Mouse (Mus musculus): ENCODE results near the gene Aoc2.
"Not testable (repeated sequence)": the region's sequence is repeated elsewhere in the genome, so short reads cannot be mapped to it uniquely, and the experiment has no call there.

Gene Aoc2

DNA sequence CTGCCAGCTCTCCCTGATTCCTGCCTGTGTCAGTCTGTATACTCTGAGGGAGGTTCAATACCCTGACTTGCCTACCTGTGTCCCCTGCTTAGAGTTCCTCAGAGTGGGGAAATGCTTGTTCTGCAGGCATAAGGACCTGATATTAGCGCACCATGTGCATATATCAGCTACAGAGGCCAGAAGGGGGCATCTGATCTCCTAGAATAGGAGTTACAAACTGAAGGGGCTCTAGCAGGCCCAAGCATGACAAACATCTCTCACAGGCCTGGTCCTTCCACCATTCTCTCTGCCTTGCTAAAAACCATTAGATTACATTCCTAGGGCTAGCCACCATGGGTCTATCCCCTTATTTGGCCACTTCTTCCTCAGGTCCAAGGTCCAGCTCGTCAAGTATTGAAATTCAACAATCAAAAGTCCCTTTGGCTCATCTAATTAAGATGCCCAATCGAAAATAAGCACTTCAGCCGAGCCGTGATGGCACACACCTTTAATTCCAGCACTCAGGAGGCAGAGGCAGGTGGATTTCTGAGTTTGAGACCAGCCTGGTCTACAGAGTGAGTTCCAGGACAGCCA is 29.7 kb downstream of the Aoc2 start:
- no peak for DNase-seq (ENCODE audit: low read depth, low spot score)

DNA sequence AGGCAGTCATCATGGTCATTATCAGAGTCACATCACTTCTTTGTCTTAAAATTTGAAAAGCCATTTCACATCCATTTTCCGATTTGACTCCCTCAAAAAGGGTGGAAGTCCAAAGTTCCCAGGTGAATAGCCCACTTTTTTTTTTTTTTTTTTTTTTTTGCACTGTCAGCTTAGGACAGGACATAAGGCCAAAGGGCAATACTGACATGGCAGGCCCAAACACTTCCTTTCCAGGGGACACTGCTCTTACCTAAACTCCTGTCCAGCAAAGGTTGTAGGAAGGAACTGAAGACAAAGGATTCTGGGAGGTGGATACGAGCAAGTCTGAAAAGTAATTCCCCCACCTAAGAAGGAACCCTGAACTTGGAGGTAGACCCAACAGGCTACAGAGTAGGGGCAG is 31.1 kb downstream of the Aoc2 start:
- no peak for DNase-seq (ENCODE audit: low read depth, low spot score)

DNA sequence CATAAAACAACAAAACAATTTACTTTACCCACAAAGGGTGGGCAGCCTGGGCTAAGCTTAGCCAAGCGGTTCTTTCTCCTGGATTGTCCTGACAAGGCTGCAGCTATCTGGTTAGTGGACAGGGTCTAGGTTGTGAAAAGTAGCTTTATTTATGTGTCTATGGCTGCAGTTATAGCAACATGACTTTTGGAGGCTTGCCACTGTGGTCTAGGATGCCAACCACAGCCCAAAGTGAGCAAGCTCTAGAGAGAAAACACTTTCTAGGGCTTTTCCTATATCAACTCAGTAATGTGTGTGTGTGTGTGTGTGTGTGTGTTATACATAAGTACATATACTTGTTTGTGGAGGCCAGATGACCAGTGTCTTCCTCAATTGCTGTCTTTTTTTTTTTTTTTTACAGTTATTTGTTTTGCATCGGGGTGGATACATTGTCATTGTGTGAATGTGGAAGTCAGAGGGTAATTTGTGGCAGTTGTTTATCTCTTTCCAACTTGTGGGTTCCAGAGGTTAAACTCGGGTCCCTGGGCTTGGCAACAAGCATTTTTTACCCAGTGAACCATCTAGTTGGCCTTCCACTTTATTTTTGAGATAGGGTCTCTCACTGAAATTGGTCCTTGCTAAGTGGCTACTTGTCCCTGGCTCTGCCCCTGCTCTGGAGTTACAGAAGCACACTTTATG is 32.8 kb downstream of the Aoc2 start:
- peak; percentile 66 for DNase-seq (ENCODE audit: low read depth, low spot score)

DNA sequence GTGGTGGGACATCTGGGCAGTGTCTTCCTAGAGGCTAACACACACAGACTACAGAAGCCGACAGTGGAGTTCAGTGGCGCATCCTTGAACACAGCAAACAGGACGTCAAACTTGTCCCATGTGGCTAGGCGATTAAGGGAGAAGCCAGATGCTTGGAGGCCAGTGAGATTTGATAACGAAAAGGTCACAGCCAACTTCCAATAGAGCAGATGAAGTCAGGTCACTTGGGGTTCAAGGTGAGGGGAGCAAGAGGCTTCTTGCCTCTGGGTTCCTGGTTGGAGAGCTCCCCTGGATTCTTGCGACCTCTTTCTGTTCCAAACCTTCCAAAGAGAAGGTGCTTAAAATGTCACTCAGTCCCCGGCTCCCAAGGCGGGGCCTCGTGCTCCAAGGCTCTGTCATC is 34.9 kb downstream of the Aoc2 start:
- DNase-seq (ENCODE audit: low read depth, low spot score): no peak

DNA sequence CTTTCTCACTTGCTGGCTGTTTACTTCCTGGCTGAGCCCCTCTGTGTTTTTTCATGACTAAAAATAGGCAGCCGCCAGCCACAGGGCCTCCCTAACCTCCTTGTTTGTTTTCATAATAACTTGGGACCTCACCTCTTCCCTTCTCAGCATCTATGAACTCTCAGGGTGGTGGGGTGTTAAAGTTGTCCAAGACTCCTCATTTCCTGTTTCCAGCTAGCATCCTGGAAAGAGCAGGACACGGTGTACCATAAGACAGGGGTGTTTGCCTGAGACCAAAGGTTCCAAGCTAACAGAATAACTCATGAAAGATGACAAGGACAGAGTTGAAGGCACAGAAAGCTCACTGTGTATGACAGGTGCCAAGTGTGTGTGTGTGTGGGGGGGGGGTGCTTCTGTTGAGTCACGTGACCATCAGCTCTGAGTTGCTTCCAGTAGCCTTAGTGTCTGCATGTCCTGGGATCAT is 35.8 kb downstream of the Aoc2 start:
- no peak for DNase-seq (ENCODE audit: low read depth, low spot score)

DNA sequence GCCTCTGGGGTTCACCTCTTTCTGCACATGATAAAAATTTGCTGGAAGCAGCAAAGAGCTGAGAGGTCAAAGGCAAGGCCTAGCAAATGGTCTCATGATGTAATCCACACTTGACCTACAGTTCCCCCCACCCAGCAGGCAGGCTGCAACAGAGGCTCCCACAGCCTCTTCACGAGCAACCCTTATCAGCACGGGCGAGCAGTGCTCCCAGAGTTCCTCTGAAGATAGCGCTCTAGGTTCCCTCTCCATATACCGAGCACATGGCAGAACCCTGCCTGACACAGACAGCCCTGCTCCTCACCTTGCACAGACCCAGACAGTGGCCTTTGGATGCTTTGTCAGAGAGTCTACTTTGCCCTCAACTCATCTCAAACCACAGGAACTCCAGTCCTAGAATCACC is 39.7 kb downstream of the Aoc2 start:
- DNase-seq (ENCODE audit: low read depth, low spot score): no peak

DNA sequence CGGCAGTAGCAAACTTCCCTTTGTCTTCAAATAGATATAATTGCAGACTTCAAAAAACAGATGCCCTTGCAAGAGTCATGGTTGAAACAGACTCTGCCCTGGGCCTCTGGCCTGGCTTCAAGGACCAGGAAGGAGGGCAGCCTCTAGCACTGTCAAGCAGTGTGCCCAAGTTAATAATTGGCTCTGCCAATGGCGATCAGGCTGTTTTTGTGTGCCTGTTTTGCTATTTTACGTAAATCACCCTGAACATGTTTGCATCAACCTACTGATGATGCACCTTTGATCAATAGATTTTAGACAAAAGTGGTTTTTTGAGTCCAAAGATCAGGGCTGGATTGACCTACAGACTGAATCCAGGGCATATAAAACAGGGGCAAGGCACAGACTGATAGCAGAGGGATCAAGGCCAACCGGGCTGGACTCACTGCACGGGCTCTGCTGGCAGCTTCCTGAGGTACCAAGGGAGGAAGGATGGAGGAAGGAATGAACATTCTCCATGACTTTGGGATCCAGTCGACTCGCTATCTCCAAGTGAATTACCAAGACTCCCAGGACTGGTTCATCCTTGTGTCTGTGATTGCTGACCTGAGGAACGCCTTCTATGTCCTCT is 42.6 kb downstream of the Aoc2 start, which contains the start of gene G6pc:
TSS of gene G6pc (plus strand) at position 236 of the 610 bp plus-strand sequence.
- no peak for DNase-seq (ENCODE audit: low read depth, low spot score)

DNA sequence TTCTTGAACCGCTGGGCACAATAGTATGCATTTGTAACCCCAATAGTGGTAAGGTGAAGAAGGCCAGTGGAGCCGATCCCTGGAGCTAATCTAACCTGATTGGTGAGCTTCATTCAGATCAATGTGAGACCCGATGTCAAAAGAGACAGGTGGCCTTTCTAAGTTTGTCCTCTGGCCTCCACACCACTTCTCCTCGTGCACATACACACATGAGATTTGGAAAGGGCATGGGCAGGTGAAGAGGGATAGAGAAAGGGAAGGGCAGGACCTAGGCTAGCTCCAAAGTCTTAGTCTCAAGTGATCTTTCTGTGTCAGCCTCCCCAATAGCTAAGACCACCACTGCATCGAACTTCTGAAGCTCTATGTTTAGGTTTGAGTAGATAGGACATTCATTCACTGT is 45.3 kb downstream of the Aoc2 start:
- no peak for DNase-seq (ENCODE audit: low read depth, low spot score)

DNA sequence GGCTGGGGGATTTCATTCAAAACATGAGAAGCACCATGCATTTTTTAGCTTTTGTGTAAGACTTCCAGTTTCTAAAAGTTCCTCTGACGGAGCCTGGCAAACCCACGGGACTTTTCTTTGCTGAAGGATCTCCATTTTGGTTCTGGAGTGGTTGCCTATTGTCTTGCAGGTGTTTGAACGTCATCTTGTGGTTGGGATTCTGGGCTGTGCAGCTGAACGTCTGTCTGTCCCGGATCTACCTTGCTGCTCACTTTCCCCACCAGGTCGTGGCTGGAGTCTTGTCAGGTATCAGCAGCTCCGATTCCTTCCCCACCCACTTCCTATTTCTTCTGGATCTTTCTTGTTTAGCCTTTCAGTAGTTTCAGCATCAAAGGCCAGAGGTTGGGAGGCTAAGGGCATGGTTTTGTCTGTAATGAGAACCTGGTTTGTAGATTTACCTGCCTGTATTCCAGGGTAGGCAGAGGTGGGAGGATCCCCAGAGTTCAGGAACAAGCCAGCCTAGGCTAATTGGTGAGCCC is 49.6 kb downstream of the Aoc2 start:
- no peak for DNase-seq (ENCODE audit: low read depth, low spot score)

DNA sequence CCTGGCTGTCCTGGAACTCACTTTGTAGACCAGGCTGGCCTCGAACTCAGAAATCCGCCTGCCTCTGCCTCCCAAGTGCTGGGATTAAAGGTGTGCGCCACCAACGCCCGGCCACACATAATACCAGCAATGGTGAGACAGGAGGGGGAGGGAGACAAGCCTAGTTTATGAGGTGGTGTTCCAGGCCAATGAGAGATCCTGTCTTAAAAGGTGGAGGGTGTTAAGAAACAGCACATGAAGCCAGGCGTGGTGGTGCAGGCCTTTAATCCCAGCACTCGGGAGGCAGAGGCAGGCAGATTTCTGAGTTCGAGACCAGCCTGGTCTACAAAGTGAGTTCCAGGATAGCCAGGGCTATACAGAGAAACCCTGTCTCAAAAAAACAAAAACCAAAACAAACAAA is 53.3 kb downstream of the Aoc2 start:
- not testable (repeated sequence) for DNase-seq (ENCODE audit: low read depth, low spot score)

DNA sequence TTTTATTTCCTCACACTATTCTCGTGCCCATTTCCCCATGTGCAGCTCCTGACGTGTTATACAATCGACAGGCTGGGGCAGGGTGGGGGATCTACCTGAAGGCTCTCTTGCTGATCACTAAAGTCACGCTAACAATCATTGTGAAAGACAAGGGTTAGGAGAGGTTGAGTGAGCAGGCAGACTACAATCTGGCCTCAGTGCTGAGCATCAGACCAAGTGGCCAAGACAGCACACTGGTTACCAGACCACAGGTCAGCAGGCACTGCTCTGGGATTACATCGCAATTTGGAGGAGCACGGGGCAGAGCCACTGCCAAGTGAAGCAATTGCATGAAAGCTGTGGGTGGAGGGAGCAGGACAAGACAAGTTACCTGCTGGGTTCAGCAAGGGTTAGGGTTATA is 54.1 kb downstream of the Aoc2 start:
- no peak for DNase-seq (ENCODE audit: low read depth, low spot score)
